Mouse (Mus musculus): ENCODE results near the gene Psors1c2. TPM values are rescaled to one million over a fixed set of nuclear protein-coding genes. Genes with fewer than 3 reads are reported as not detected.

Psors1c2 gene
- polyA plus RNA-seq (2012; ENCODE audit: insufficient read depth, insufficient read length, low replicate concordance, missing spikeins), result not detected in 2 replicates

DNA sequence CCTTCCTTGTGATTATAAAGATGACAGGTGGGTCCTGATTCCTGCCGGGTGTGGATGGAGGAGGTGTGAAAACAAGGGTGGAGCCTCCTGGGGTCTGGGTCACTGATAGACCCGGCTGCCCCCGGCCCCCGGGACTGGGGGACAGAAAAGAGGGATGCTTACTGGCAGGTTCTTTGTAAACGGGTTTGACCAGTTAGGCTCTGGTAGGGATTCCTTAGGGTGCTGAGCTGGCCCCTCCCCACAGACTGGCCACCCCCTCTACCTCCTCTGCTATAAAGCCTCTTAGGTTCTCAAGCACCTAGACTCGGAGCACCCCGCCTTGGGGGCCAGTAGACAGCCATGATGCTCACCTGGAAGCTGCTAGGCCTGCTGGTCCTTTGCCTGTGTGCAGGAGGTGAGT, at the start of gene Psors1c2:
Gene Psors1c2, plus strand, starts transcription at position 301 of the 400 bp plus-strand sequence.
- TF ChIP-seq POLR2A (IDR thresholded peaks at IDR 0.05; ENCODE audit: insufficient read depth, low read depth, low read length) (no peak), CTCF (IDR thresholded peaks at IDR 0.05; ENCODE audit: insufficient read depth, low read depth, low read length) (no peak)
- H3K27ac ChIP-seq (ENCODE audit: insufficient read depth, low read depth, low read length), result no peak within 1 kb of the TSS
- H3K4me3 ChIP-seq (ENCODE audit: insufficient read depth, low read depth, low read length), result no peak within 1 kb of the TSS
- H3K4me1 ChIP-seq (ENCODE audit: control insufficient read depth, insufficient read depth, low read length), result 0 out of 2 replicates have a peak, but pooled peaks cover 2% of the 10 kb centered on the region
- 57% methylated on average over 7 of the region's 7 CpGs for WGBS

DNA sequence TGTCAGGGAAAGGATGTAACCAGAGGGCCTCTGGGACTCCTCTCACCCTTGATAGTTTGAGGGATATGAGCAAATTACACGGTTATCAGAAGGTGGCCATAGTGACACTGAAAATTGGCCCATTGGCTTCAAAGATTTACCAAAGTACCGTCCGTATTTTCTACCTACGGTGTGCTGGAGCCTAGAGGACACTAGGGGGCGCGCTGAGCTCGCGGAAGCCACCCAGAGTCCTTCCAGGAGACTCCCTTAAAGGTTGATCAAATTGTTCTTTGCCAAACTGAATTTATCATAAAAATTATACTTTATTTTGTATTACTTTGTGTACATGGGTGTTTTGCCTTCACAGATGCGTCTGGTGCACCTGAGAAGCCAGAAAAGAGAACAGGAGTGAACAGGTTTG, 48.9 kb upstream of the Psors1c2 start:
- no peak for TF ChIP-seq POLR2A (IDR thresholded peaks at IDR 0.05; ENCODE audit: insufficient read depth, low read depth, low read length)
- TF ChIP-seq CTCF (IDR thresholded peaks at IDR 0.05; ENCODE audit: insufficient read depth, low read depth, low read length), result peak; percentile 76
- Histone ChIP-seq H3K27ac (ENCODE audit: insufficient read depth, low read depth, low read length) (no peak overlapping the region), H3K4me1 (ENCODE audit: control insufficient read depth, insufficient read depth, low read length) (no peaks in the 10 kb centered on the region; the same call in 1 of the 2 replicates), H3K4me3 (ENCODE audit: insufficient read depth, low read depth, low read length) (no peak overlapping the region)
- WGBS, result 2% methylated on average over 9 of the region's 9 CpGs

DNA sequence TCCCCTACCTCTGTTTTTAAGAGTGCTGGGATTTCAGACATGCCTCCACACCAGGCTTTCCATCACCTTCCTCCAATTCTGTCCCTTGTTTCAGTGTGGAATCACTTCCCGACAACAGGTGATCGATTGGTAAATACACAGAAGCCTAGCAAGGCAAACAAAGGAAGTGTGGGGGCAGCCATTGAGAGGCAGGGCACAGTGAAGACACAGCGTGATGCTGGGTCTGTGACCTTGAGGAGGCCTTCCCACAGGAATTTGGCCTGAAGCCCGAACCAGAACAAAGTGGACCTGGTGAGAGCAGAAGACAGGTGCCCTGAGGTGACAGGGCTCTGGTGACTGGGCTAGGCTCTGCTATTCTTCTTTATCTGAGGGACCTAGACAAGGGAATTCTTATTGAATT, 47.3 kb upstream of the Psors1c2 start:
- Histone ChIP-seq H3K4me1 (ENCODE audit: control insufficient read depth, insufficient read depth, low read length) (no peaks in the 10 kb centered on the region; the same call in 1 of the 2 replicates), H3K27ac (ENCODE audit: insufficient read depth, low read depth, low read length) (no peak overlapping the region), H3K4me3 (ENCODE audit: insufficient read depth, low read depth, low read length) (no peak overlapping the region)
- 54% methylated on average over 4 of the region's 4 CpGs for WGBS
- TF ChIP-seq POLR2A (IDR thresholded peaks at IDR 0.05; ENCODE audit: insufficient read depth, low read depth, low read length) (no peak), CTCF (IDR thresholded peaks at IDR 0.05; ENCODE audit: insufficient read depth, low read depth, low read length) (no peak)

DNA sequence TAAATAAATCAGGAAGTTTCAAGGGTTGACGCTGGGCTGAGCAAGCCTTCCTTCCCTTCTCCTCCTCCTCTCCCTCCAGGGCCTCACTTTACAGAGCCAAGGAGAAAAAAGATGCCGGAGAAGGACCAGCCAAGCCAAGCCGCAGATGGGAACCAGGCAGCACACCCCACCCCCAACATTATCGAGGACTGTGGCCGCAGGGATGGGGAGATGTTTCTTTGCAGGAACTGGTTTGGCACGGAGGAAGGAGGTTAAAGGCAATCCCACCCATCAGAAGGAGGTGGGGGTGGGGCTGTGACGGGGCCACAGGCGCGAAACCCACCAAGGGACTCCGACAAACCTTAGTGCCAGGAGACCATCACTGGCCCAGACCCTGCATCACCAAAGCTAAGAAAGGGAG, 46.3 kb upstream of the Psors1c2 start:
- no peaks in the 10 kb centered on the region; the same call in 1 of the 2 replicates for H3K4me1 ChIP-seq (ENCODE audit: control insufficient read depth, insufficient read depth, low read length)
- H3K27ac ChIP-seq (ENCODE audit: insufficient read depth, low read depth, low read length), result no peak overlapping the region
- TF ChIP-seq CTCF (IDR thresholded peaks at IDR 0.05; ENCODE audit: insufficient read depth, low read depth, low read length) (no peak), POLR2A (IDR thresholded peaks at IDR 0.05; ENCODE audit: insufficient read depth, low read depth, low read length) (no peak)
- H3K4me3 ChIP-seq (ENCODE audit: insufficient read depth, low read depth, low read length), result no peak overlapping the region
- WGBS, result 68% methylated on average over 10 of the region's 10 CpGs

DNA sequence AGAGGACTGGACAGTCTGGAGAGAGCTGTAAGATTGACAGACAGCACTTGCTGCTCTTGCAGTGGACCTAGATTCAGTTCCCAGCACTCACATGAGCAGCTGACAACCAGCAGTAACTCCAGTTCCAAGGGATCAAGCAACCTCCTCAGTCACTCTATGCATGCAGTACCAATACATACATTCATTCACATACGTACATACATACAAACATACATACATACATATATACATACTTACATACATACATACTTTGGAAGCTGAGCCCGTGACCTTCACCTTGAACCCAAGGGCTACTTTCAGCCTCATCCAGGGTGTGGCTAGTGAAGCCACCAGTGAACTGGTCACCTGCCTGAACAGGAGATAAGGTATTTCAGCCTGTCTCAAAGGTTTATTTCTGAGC, 45.0 kb upstream of the Psors1c2 start:
- WGBS, result 96% methylated on average over 2 of the region's 2 CpGs
- TF ChIP-seq POLR2A (IDR thresholded peaks at IDR 0.05; ENCODE audit: insufficient read depth, low read depth, low read length), result no peak
- TF ChIP-seq CTCF (IDR thresholded peaks at IDR 0.05; ENCODE audit: insufficient read depth, low read depth, low read length), result no peak
- Histone ChIP-seq H3K4me3 (ENCODE audit: insufficient read depth, low read depth, low read length) (no peak overlapping the region), H3K4me1 (ENCODE audit: control insufficient read depth, insufficient read depth, low read length) (no peaks in the 10 kb centered on the region; the same call in 1 of the 2 replicates), H3K27ac (ENCODE audit: insufficient read depth, low read depth, low read length) (no peak overlapping the region)

DNA sequence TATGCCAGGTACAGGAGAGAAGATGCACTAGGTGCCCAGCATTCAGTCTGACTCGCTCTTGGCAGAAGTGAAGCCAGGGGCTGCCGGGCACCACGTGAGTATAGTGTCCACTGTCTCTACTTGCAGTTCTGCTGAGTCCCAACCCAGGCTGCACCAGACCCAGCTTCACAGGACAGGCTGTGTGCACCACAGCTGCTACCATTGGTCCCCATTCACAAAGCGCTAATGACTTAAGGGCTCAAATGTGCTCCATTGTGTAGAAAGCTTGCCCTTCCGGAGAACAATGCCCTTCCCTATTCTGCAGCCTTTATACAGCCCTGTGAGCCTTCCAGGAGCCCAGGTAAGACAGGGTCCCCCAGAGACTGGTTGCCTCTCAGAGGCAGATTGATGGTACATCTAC, 42.7 kb upstream of the Psors1c2 start:
- WGBS, result 45% methylated on average over 5 of the region's 5 CpGs
- TF ChIP-seq CTCF (IDR thresholded peaks at IDR 0.05; ENCODE audit: insufficient read depth, low read depth, low read length) (no peak), POLR2A (IDR thresholded peaks at IDR 0.05; ENCODE audit: insufficient read depth, low read depth, low read length) (no peak)
- no peaks in the 10 kb centered on the region; the same call in 1 of the 2 replicates for H3K4me1 ChIP-seq (ENCODE audit: control insufficient read depth, insufficient read depth, low read length)
- no peak overlapping the region for H3K27ac ChIP-seq (ENCODE audit: insufficient read depth, low read depth, low read length)
- no peak overlapping the region for H3K4me3 ChIP-seq (ENCODE audit: insufficient read depth, low read depth, low read length)

DNA sequence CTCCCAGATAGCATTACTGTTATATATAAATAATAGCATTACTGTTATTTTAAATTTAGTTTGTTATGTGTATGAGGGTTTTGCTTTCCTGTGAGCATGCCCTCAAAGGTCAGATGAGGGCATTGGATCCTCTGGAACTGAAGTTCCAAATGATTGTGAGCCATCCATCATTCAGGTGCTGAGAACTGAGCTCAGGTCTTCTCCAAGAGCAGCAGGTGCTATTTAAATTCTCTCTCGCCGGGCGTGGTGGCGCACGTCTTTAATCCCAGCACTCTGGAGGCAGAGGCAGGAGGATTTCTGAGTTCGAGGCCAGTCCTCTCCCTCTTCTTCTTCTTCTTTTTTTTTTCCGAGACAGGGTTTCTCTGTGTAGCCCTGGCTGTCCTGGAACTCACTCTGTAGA, 35.9 kb upstream of the Psors1c2 start:
- 98% methylated on average over 7 of the region's 7 CpGs for WGBS
- Histone ChIP-seq H3K4me3 (ENCODE audit: insufficient read depth, low read depth, low read length) (no peak overlapping the region), H3K4me1 (ENCODE audit: control insufficient read depth, insufficient read depth, low read length) (no peaks in the 10 kb centered on the region), H3K27ac (ENCODE audit: insufficient read depth, low read depth, low read length) (no peak overlapping the region)
- TF ChIP-seq CTCF (IDR thresholded peaks at IDR 0.05; ENCODE audit: insufficient read depth, low read depth, low read length) (no peak), POLR2A (IDR thresholded peaks at IDR 0.05; ENCODE audit: insufficient read depth, low read depth, low read length) (no peak)

DNA sequence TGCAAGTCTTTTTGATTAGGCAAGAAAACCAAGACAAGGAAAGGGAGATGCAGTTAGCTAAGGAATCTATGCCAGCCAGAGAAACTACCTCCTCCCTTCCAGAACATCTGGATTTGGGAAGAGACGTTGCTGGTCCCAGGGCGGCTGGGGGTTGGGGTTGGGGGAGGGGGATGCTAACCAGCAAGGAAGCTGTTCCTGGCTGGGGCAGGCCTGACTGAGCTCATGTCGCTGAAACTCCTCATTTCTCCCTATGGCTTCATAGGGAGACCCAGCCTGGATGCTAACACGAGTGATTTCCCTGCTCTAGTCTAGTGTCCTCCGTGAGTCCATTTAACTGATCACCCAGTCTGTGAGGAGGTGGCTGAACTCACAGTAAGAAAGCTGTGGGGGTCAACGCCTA, 30.8 kb upstream of the Psors1c2 start:
- no peaks in the 10 kb centered on the region for H3K4me1 ChIP-seq (ENCODE audit: control insufficient read depth, insufficient read depth, low read length)
- 30% methylated on average over 6 of the region's 6 CpGs for WGBS
- H3K4me3 ChIP-seq (ENCODE audit: insufficient read depth, low read depth, low read length), result no peak overlapping the region
- no peak overlapping the region for H3K27ac ChIP-seq (ENCODE audit: insufficient read depth, low read depth, low read length)
- no peak for TF ChIP-seq POLR2A (IDR thresholded peaks at IDR 0.05; ENCODE audit: insufficient read depth, low read depth, low read length)
- TF ChIP-seq CTCF (IDR thresholded peaks at IDR 0.05; ENCODE audit: insufficient read depth, low read depth, low read length), result no peak

DNA sequence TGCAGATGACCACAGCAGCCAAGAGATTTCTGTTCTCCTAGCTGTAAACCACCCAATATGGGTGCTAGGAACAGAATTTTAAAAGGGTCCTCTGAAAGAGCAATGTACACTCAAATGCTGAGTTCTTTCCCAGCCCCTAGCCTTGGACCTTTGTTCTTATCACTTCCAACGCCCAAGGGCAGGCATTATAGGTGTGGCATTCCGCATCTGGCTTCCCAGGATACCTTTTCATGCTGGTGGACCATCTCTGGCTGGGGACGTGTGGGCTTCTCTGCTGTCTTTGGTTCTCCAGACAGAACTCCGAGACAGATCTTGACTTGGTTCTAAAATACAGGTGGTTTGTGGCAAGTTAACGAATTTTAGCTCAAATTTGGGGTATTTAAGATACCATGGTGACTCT, 30.2 kb upstream of the Psors1c2 start:
- 75% methylated on average over 5 of the region's 5 CpGs for WGBS

DNA sequence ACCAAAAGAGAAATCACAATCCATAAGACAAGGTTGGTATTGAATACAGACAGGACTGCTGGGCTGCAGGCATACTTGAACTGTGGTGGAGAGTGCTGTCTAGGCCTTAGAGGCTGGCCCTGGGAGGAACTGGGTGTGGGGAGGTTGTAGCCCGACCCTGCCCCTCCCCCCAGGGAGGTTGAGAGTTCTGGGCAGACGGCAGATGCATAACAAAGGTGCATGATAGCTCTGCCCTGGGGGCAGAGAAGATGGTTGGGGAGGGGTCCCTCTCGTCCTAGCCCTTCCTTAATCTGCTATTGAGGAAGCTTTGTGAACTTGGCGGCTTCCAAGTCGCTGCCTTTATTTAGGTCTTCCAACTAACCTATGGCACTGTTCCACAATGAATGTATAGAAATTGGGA, 29.2 kb upstream of the Psors1c2 start:
- TF ChIP-seq POLR2A (IDR thresholded peaks at IDR 0.05; ENCODE audit: insufficient read depth, low read depth, low read length) (no peak), CTCF (IDR thresholded peaks at IDR 0.05; ENCODE audit: insufficient read depth, low read depth, low read length) (no peak)
- 49% methylated on average over 5 of the region's 5 CpGs for WGBS
- no peak overlapping the region for H3K27ac ChIP-seq (ENCODE audit: insufficient read depth, low read depth, low read length)

More for the DNA sequence above, 30.2 kb upstream of the Psors1c2 start:
- H3K27ac ChIP-seq (ENCODE audit: insufficient read depth, low read depth, low read length), result no peak overlapping the region
- no peak overlapping the region for H3K4me3 ChIP-seq (ENCODE audit: insufficient read depth, low read depth, low read length)
- TF ChIP-seq CTCF (IDR thresholded peaks at IDR 0.05; ENCODE audit: insufficient read depth, low read depth, low read length), result no peak
- TF ChIP-seq POLR2A (IDR thresholded peaks at IDR 0.05; ENCODE audit: insufficient read depth, low read depth, low read length), result no peak
- no peaks in the 10 kb centered on the region for H3K4me1 ChIP-seq (ENCODE audit: control insufficient read depth, insufficient read depth, low read length)

More for the DNA sequence above, 29.2 kb upstream of the Psors1c2 start:
- Histone ChIP-seq H3K4me1 (ENCODE audit: control insufficient read depth, insufficient read depth, low read length) (no peaks in the 10 kb centered on the region), H3K4me3 (ENCODE audit: insufficient read depth, low read depth, low read length) (no peak overlapping the region)

Data from olfactory bulb, adult 2 months (tissue).